Mouse (Mus musculus) left cerebral cortex, adult 2 months (tissue): ENCODE measurements at regions not wholly inside any gene's neighbourhood (a gene's known extent, or its start where the extent isn't known, plus 50 kb on each side); places are given as distances from the start of the nearest gene placed in this dataset.

ENCODE experiments used
- DNase-seq, 2 experiments: peaks; one replicate each; pipeline ENCODE4 v3.0.0; 2021 to 2022; ENCODE audit warnings: low spot score in 2 of 2, mixed read lengths in 1 of 2; ENCODE audit errors: extremely low spot score in 1 of 2
- H3K27ac ChIP-seq: fragments of 200-600 bp; 2 replicates; pipeline ENCODE4 v1.8.1; 2022
- H3K4me3 ChIP-seq: fragments of 200-600 bp; 2 replicates; pipeline ENCODE4 v1.8.1; 2022
- CTCF ChIP-seq: fragments of 200-600 bp; IDR thresholded peaks from 2 replicates; pipeline ENCODE4 v1.8.1; 2022; ENCODE audit warnings: antibody characterized with exemption, mild to moderate bottlenecking, moderate library complexity
- intact Hi-C: fragments of 180-260 bp; cut with DNase I; formaldehyde crosslinking; loops from one replicate; pipeline ENCODE4 v1.15.1; 2025

DNA sequence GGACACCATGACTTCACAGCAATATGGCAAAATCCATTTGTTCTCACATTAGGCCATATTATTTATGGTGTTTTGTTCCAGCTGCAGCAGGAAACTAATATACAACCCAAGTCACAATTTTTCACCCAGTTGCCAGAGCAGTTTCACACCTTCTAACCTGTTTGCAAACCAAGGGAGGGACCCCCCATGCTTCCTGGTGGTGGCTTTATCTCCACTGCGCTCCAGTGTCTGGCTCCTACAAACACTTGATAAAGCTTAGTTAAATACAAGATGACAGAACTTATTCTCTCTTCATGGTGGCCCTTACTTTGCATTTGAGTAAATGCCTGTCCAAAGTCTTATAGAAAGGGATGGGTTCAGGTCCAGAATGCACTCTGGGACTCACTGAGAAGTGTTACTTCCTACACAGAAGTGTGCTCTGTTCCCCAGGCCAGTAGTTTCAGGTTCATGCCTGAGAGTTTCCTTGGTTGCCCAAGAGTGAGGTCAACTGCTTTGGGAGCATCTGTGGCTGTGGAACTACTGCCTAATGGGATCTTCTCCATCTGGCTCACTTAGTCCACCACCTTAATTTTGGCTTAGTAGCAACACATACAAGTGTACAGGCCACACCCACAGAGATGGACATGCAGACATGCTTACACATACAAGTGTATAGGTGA lies 186.9 kb downstream of the Rnf152 start:
- no peak for DNase-seq
- intact Hi-C loops, result no loop called here
- H3K4me3 ChIP-seq, result no peak overlapping the region
- no peak for TF ChIP-seq CTCF
- H3K27ac ChIP-seq, result no peak overlapping the region

DNA sequence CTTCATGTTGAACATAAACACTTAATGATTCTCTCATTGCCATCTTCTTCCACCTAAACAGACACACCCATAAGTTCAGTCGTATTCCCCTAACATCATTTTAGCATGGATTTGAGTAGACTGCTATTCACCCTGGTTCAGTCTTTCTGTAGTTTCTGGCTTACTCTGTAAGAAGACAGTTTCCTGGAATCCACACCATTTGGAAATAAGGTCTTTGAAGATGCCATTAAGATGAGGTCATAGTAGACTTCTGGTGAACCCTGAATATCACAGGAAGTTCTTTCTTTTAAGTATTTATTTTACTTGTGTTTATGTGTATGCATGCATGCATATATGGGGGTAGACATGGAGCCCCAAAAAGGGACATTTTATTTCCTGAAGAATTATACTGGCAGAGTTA lies 187.7 kb downstream of the Rnf152 start:
- Histone ChIP-seq H3K4me3 (no peak overlapping the region), H3K27ac (no peak overlapping the region)
- intact Hi-C loops, result no loop called here
- no peak for DNase-seq
- no peak for TF ChIP-seq CTCF

DNA sequence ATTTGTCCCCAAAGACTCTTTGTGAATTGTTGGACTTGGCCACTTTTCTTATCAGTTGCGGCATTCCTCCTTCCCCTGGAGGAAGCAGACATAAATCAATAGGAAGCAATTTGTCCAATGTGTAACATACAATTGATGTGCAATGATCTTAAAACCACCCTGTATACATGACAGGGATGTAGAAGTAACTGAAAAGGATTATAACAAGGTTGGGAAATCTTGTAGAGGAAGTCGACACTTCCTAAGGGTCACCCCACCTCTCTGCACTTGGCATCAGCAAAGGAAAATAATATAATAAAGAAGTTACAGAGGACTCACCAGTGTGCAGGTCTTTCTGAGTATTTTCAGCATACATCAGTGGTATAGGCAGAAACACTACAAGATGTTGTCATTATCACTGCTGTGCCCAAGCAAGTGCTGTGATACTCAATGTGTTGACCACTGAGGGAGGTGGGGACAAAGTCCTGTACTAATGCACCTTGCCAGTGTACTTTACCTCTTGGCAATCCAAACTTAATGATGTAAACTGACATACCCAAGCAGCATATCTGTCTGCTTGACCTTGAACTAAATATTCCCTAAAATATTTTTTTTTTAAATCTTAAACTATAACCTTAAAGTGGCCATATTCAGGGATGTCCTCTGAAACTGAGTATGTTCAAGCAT lies 198.9 kb downstream of the Rnf152 start:
- Histone ChIP-seq H3K27ac (no peak overlapping the region), H3K4me3 (no peak overlapping the region)
- no peak for DNase-seq
- intact Hi-C loops, result no loop called here
- TF ChIP-seq CTCF, result no peak

DNA sequence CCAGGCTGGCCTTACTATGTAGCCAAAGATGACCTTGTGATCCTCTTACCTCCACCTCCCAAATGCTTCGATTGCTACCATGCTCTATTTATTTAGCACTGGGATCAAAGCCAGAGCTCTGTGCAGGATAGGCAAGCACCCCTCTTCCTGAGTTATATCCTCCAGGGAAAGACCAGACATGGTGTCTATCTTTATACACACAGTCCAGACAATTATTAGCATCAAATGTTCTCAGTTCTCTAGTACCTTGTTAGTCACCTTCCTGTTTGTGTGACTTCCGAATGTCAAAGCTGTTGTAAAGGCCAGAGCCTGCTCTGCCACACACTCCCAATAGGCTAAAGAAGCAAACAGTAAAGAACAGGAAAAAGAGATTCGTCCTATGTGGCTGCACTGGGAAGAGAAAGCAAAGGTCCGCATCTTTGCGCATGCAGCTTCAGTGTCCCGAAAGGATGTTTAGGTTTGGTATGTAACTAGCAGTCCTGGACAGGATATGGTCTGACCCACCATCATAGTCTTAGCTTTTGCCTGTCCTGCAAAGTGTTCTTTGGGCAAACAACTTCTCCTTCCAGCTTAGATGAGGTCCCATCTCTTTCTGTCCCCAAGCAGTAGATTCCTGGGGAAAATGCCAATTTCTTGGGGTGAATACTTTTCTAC lies 204.2 kb downstream of the Rnf152 start:
- no peak overlapping the region for H3K27ac ChIP-seq
- intact Hi-C loops, result no loop called here
- TF ChIP-seq CTCF, result no peak
- DNase-seq, result no peak
- no peak overlapping the region for H3K4me3 ChIP-seq

DNA sequence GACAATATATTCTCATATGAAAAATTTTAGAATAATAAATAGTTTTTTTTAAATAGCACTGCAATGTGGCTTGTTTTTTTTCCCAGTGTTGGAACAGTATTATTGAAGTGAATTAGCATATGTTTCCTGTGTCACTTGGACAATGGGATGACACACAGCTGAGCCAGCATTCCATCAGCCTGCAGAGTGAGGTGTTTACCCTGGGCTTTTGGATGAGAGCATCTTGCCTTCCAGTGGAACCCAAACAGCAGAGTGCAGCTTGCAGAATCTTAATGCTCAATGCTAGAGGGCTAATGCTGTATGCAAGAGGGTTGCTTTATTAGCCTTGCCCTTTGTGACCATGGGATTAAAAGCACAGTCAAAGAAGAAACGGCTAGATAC lies 205.1 kb downstream of the Rnf152 start:
- H3K4me3 ChIP-seq, result no peak overlapping the region
- TF ChIP-seq CTCF, result no peak
- DNase-seq, result no peak
- intact Hi-C loops, result no loop called here
- H3K27ac ChIP-seq, result no peak overlapping the region

DNA sequence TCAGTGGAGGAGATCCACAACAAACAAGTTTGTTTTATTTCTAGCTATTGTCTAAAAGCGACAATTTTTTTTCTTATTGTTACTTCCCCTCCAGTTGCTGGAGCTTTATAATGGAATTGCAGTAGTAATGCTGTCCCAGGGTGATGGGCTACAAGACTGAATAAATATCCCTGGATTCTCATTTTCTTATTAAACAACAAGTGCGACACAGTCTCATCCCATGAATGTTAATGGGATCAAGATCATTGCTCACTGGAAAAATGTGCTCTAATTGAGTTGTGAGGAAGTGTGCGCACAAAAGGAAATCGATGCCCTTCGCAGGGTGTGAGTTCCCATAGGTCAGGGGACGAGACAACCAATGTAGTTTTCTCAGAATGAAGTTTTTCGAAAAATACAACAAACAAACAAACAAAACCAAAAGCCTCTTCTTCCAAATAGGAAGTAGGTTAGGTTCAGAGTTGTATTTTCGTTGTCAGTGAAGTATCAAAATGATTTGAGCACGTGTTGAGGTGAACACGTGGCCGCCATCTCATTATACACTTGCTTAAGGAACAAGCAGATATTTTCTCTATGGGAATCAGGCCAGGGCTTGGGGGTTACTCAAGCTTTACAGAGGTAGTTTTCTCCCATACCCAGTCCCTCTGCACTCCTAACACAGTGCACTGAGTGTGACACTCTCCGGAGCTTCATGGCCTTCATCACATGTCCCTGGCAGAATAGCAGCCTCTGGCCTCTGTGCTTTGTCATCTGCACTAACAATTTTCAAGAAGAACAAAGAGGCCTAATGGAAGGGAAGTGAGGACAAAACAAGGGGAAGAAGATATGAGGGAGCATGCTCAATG lies 205.7 kb downstream of the Rnf152 start:
- Histone ChIP-seq H3K27ac (no peak overlapping the region), H3K4me3 (no peak overlapping the region)
- DNase-seq, result no peak
- intact Hi-C loops, result no loop called here
- no peak for TF ChIP-seq CTCF

DNA sequence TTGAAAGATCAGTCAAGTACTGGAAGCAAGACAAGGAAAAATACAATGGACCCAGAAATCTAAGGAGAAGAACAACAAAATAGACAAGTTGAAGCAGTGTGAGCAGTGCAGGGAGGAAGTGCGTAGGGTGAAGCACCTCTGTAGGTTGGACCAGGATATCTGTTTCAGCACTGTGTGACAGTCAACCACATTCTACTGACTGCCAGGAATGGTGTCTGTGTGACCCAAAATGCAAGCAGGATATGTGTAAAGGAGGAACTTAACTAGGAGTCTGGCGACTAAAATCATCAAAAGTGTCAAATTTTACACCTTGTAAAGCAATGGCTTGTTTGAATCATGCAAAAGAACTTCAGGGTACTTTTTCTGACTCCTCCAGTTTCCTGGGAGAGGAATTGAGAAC lies 207.7 kb downstream of the Rnf152 start:
- intact Hi-C loops, result no loop called here
- no peak for TF ChIP-seq CTCF
- DNase-seq, result no peak
- Histone ChIP-seq H3K27ac (no peak overlapping the region), H3K4me3 (no peak overlapping the region)

DNA sequence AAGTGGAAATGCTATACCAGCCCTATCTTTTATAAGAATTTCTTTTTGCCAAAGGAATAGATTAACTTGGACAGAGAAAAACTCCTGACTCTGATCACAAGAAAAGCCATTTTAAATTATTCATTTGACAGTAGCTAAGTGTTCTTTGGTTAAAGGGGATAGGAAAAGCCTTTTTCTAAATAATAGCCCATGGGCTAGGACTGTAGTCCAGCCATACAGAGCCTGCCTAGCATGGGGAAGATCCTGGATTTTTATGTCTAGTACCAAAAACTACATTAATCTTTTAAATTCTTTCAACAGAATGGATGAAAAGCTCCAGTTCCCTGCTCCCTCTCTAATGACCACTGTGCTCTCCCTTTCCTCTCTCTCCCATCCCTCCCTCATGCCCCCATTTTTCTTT lies 208.5 kb downstream of the Rnf152 start:
- TF ChIP-seq CTCF, result no peak
- Histone ChIP-seq H3K27ac (no peak overlapping the region), H3K4me3 (no peak overlapping the region)
- DNase-seq, result no peak
- intact Hi-C loops, result no loop called here

DNA sequence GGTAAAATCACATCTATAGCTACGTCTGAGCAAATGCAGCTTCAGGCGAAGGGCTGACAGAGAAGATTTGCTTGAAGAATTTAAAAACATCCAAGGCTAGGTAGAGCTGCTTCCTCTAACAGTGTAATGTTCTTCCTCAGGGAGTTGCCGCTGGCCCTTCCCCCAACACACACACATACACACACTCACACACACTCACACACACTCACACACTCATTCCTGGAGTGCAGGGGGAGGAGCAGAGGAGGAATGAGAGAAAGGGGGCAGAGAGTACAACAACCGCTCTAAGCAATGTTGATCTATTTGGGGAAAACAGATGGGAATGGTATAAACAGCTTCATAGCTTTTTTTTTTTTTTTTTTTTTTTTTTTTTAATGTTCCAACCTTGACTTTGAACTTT lies 232.6 kb downstream of the Rnf152 start:
- DNase-seq, result no peak
- intact Hi-C loops, result no loop called here
- H3K27ac ChIP-seq, result no peak overlapping the region
- TF ChIP-seq CTCF, result no peak
- no peak overlapping the region for H3K4me3 ChIP-seq

DNA sequence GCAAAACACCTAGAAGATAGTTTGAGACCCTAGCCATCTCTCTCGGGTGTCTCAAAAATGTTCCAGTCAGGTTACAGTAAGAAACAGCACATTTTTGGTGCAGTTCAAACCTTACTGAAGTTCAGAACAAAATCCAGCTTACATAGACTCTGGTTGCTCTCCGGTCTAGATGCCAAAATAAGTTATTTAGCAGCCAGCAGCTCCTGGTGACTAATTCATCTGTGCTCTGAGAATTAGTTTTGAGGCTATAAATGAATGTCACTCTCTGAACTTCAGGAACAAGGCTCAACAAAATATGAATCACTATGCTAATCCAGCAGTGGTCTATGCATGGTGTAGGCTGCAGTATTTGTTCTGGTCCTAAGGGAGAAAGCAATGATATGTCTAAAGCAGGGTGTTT lies 238.6 kb downstream of the Rnf152 start:
- no peak for TF ChIP-seq CTCF
- no peak for DNase-seq
- Histone ChIP-seq H3K27ac (no peak overlapping the region), H3K4me3 (no peak overlapping the region)
- intact Hi-C loops, result no loop called here

DNA sequence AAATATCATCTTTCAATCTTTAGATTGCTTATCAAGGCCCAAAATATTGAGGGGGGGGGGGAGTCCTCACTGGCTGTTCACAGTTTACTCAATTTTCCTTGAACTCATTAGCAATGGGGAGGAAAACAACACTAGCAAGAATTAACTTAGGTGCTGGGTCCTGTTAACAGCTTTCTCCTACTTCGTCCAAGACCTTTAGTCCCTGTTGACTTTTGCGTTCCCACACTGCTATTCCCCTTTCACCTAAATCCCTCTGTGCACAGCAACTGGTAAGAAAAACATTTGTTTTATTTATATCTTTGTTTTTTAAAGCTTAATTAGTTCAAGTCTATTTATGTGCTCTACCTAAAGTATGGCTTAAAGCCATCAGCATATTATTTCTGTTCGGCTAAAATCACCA lies 240.3 kb downstream of the Rnf152 start:
- no peak for TF ChIP-seq CTCF
- no peak for DNase-seq
- intact Hi-C loops, result no loop called here

DNA sequence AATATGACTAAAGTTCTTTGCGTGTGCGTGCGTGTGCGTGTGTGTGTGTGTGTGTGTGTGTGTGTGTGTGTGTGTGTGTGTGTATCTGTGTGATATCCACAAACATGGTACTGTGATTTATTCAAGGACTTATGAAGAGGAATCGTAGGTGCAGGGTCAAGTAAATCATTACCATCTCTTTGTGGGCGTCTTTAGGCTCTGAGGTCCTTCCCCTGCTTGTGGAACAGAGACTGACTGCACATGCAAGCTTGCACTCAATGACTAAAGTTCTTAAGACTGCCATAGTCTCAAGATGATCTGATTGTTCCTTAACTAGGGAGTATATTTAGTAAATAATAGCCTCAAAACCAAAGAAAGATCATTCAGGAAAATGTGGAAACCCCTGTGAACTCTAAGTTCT lies 241.1 kb downstream of the Rnf152 start:
- no peak for TF ChIP-seq CTCF
- intact Hi-C loops, result no loop called here
- DNase-seq, result no peak
- H3K27ac ChIP-seq, result no peak overlapping the region
- no peak overlapping the region for H3K4me3 ChIP-seq

More for the DNA sequence above, 240.3 kb downstream of the Rnf152 start:
- Histone ChIP-seq H3K27ac (no peak overlapping the region), H3K4me3 (no peak overlapping the region)
